8 mouse cellular contexts compared by ENCODE assay signal in genomic region chr2:27289019-27289418, GRCm38 (mm10). TPM values are rescaled to one million over a fixed set of nuclear protein-coding genes. Genes with fewer than 3 reads are reported as not detected.
DNase-seq lines count a peak whose midpoint lies in the region; ATAC-seq and TF ChIP-seq lines count a peak whose summit lies in the region.

No protein-coding gene starts in this region.

- H3K4me1 ChIP-seq in hindbrain, postnatal 0 days (ENCODE audit: insufficient read depth, low read length), result no peaks in the 10 kb centered on the region

- DNase-seq in R1 (ENCODE audit: low read depth, low spot score), result peak; percentile 92
- DNase-seq in cerebellum, adult 9-11 months, result peak; percentile 51
- DNase-seq in frontal cortex, postnatal 25 days (ENCODE audit: low spot score in 2 of 2), result peak; percentile 79 to 84
- DNase-seq in hindbrain, postnatal 0 days (ENCODE audit: low spot score), result peak; percentile 94
- DNase-seq in left cerebral cortex, adult 11 months (ENCODE audit: low spot score), result peak; percentile 62
- peak; percentile 87 to 89 for DNase-seq in right cerebral cortex, postnatal 10 days (ENCODE audit: low spot score in 2 of 2)
- DNase-seq in urinary bladder, postnatal 14 days (ENCODE audit: low spot score), result peak; percentile 83

- WGBS in hindbrain, postnatal 0 days, result 17% methylated on average over 3 of the region's 3 CpGs

- H3K4me2 ChIP-seq in hindbrain, postnatal 0 days (ENCODE audit: low read depth, low read length), result no peak overlapping the region

- peak overlapping the region; percentile 42; the same call in 1 of the 2 replicates for H3K27ac ChIP-seq in hindbrain, postnatal 0 days

- H3K9me3 ChIP-seq in hindbrain, postnatal 0 days (ENCODE audit: low read length), result no peaks in the 10 kb centered on the region

- H3K27me3 ChIP-seq in hindbrain, postnatal 0 days (ENCODE audit: insufficient read depth, low read length), result no peaks in the 10 kb centered on the region

- ATAC-seq in hindbrain, postnatal 0 days, result peak; percentile 68
- peak; percentile 86 for ATAC-seq in megakaryocyte progenitor cell, adult 5-6 weeks (replicated peaks; ENCODE audit: poor library complexity)

- no peak overlapping the region for H3K9ac ChIP-seq in hindbrain, postnatal 0 days (replicated peaks; ENCODE audit: low read length)

- peaks cover 6% of the 10 kb centered on the region for H3K36me3 ChIP-seq in hindbrain, postnatal 0 days (ENCODE audit: insufficient read depth, low read length)

- TF ChIP-seq CTCF in hindbrain, postnatal 0 days (IDR thresholded peaks at IDR 0.05; ENCODE audit: low read depth), result peak; percentile 95

- no peak overlapping the region for H3K4me3 ChIP-seq in hindbrain, postnatal 0 days (ENCODE audit: low read length)

RNA-seq across cellular contexts. Expression of gene Sardh, which starts 40.9 kb away (rescaled TPM):
- total RNA-seq in hindbrain, postnatal 0 days (2014; rRNA removed), result 14.2 and 22.3 TPM in 2 replicates
- polyA plus RNA-seq in hindbrain, postnatal 0 days (2015; fragmentation: Nextera tagmentation; extraction: Ambion mirVana), result 10.4 and 10.8 TPM in 2 replicates
- not detected in 2 replicates for total RNA-seq in megakaryocyte progenitor cell, adult 5-6 weeks (2015)
- not detected in 2 replicates for total RNA-seq in megakaryocyte progenitor cell, adult 5-6 weeks (2017)

Comparison
In these comparisons a context has a peak if more than half of its experiments do, and no peak if none do; other contexts are left out.
1. RNA of gene Sardh, which starts 40.9 kb away (total RNA-seq): 14.2 to 22.3 TPM in hindbrain, postnatal 0 days; not detected in megakaryocyte progenitor cell, adult 5-6 weeks; every median in the first group is over 10 times any median in the second.
2. Peak in every context shown above with its lines, with median percentiles within 50 percentile points of each other: DNase-seq.